Mouse (Mus musculus) liver, embryonic 14.5 days (tissue): Measurements from ENCODE around the gene St8sia1.

Source experiments
- CTCF ChIP-seq: IDR thresholded peaks from 2 replicates; pipeline ENCODE4 v1.5.1; 2016; ENCODE audit warnings: antibody characterized with exemption, low read depth, control low read depth
- EP300 ChIP-seq: IDR thresholded peaks from 2 replicates; pipeline ENCODE4 v1.6.1; 2016; ENCODE audit warnings: antibody characterized with exemption, low read depth

- TF ChIP-seq CTCF (no peak), EP300 (no peak)
These were observed 54.5 kb downstream of the St8sia1 start for GRCm38 (mm10) chr6:142909771-142910105.
